Mouse (Mus musculus): ENCODE data around the gene Barhl1. TPM values are rescaled to one million over a fixed set of nuclear protein-coding genes. Genes with fewer than 3 reads are reported as not detected.

Gene Barhl1
- polyA plus RNA-seq, 1 experiment from 2014 or later = not detected

- Histone ChIP-seq H3K36me3 (ENCODE audit: inconsistent target) (no peaks in the 10 kb centered on the region), H3K79me2 (ENCODE audit: inconsistent target) (no peaks in the 10 kb centered on the region), H3K27ac (no peak overlapping the region), H3K4me3 (ENCODE audit: inconsistent target) (no peak overlapping the region)
- WGBS (ENCODE audit: missing documents) = 9% methylated on average over 11 of the region's 11 CpGs
Measured at GRCm38 (mm10) chr2:28917156-28917517, 669 bp upstream of the Barhl1 start.

GRCm38 (mm10) chr2:28915768-28916512 lies 528 bp downstream of the Barhl1 start:
- H3K79me2 ChIP-seq (ENCODE audit: inconsistent target) = no peaks in the 10 kb centered on the region

GRCm38 (mm10) chr2:28915104-28915738 lies 1.2 kb downstream of the Barhl1 start:
- Histone ChIP-seq H3K4me3 (ENCODE audit: inconsistent target) (no peak overlapping the region), H3K36me3 (ENCODE audit: inconsistent target) (no peaks in the 10 kb centered on the region), H3K27ac (no peak overlapping the region), H3K79me2 (ENCODE audit: inconsistent target) (no peaks in the 10 kb centered on the region)
- 14% methylated on average over 21 of the region's 22 CpGs for WGBS (ENCODE audit: missing documents)

More at GRCm38 (mm10) chr2:28915768-28916512, 528 bp downstream of the Barhl1 start:
- H3K27ac ChIP-seq = no peak overlapping the region
- WGBS (ENCODE audit: missing documents) = 3% methylated on average over 46 of the region's 50 CpGs
- H3K36me3 ChIP-seq (ENCODE audit: inconsistent target) = no peaks in the 10 kb centered on the region
- H3K4me3 ChIP-seq (ENCODE audit: inconsistent target) = no peak overlapping the region

GRCm38 (mm10) chr2:28914121-28914520 lies 2.3 kb downstream of the Barhl1 start:
- H3K79me2 ChIP-seq (ENCODE audit: inconsistent target) = no peaks in the 10 kb centered on the region
- no peak overlapping the region for H3K4me3 ChIP-seq (ENCODE audit: inconsistent target)
- WGBS (ENCODE audit: missing documents) = 25% methylated on average over 2 of the region's 2 CpGs
- no peak overlapping the region for H3K27ac ChIP-seq
- H3K36me3 ChIP-seq (ENCODE audit: inconsistent target) = no peaks in the 10 kb centered on the region

GRCm38 (mm10) chr2:28912961-28913360 lies 3.5 kb downstream of the Barhl1 start:
- Histone ChIP-seq H3K79me2 (ENCODE audit: inconsistent target) (no peaks in the 10 kb centered on the region), H3K4me3 (ENCODE audit: inconsistent target) (no peak overlapping the region), H3K36me3 (ENCODE audit: inconsistent target) (no peaks in the 10 kb centered on the region), H3K27ac (no peak overlapping the region)
- 25% methylated on average over 4 of the region's 4 CpGs for WGBS (ENCODE audit: missing documents)

- no peak overlapping the region for H3K4me3 ChIP-seq (ENCODE audit: inconsistent target)
- WGBS (ENCODE audit: missing documents) = 15% methylated on average over 32 of the region's 33 CpGs
Measured at GRCm38 (mm10) chr2:28912039-28912700, 4.3 kb downstream of the Barhl1 start.

GRCm38 (mm10) chr2:28911331-28912038 lies 5.0 kb downstream of the Barhl1 start:
- Histone ChIP-seq H3K79me2 (ENCODE audit: inconsistent target) (no peaks in the 10 kb centered on the region), H3K4me3 (ENCODE audit: inconsistent target) (no peak overlapping the region)
- WGBS (ENCODE audit: missing documents) = 10% methylated on average over 44 of the region's 44 CpGs

More at GRCm38 (mm10) chr2:28912039-28912700, 4.3 kb downstream of the Barhl1 start:
- H3K27ac ChIP-seq = no peak overlapping the region
- no peaks in the 10 kb centered on the region for H3K79me2 ChIP-seq (ENCODE audit: inconsistent target)
- no peaks in the 10 kb centered on the region for H3K36me3 ChIP-seq (ENCODE audit: inconsistent target)

GRCm38 (mm10) chr2:28910877-28911276 lies 5.6 kb downstream of the Barhl1 start:
- Histone ChIP-seq H3K4me3 (ENCODE audit: inconsistent target) (no peak overlapping the region), H3K79me2 (ENCODE audit: inconsistent target) (no peaks in the 10 kb centered on the region), H3K27ac (no peak overlapping the region), H3K36me3 (ENCODE audit: inconsistent target) (no peaks in the 10 kb centered on the region)
- WGBS (ENCODE audit: missing documents) = 26% methylated on average over 3 of the region's 3 CpGs

More at GRCm38 (mm10) chr2:28911331-28912038, 5.0 kb downstream of the Barhl1 start:
- Histone ChIP-seq H3K36me3 (ENCODE audit: inconsistent target) (no peaks in the 10 kb centered on the region), H3K27ac (no peak overlapping the region)

GRCm38 (mm10) chr2:28909818-28910710 lies 6.4 kb downstream of the Barhl1 start:
- Histone ChIP-seq H3K4me3 (ENCODE audit: inconsistent target) (no peak overlapping the region), H3K27ac (no peak overlapping the region), H3K36me3 (ENCODE audit: inconsistent target) (0 out of 2 replicates have a peak, but pooled peaks cover 3% of the 10 kb centered on the region), H3K79me2 (ENCODE audit: inconsistent target) (no peaks in the 10 kb centered on the region)
- 21% methylated on average over 25 of the region's 25 CpGs for WGBS (ENCODE audit: missing documents)

- Histone ChIP-seq H3K36me3 (ENCODE audit: inconsistent target) (0 out of 2 replicates have a peak, but pooled peaks cover 7% of the 10 kb centered on the region), H3K4me3 (ENCODE audit: inconsistent target) (no peak overlapping the region), H3K27ac (no peak overlapping the region), H3K79me2 (ENCODE audit: inconsistent target) (no peaks in the 10 kb centered on the region)
- 9% methylated on average over 31 of the region's 41 CpGs for WGBS (ENCODE audit: missing documents)
Measured at GRCm38 (mm10) chr2:28909186-28909817, 7.2 kb downstream of the Barhl1 start.

- Histone ChIP-seq H3K79me2 (ENCODE audit: inconsistent target) (no peaks in the 10 kb centered on the region), H3K27ac (no peak overlapping the region), H3K36me3 (ENCODE audit: inconsistent target) (0 out of 2 replicates have a peak, but pooled peaks cover 7% of the 10 kb centered on the region), H3K4me3 (ENCODE audit: inconsistent target) (no peak overlapping the region)
- WGBS (ENCODE audit: missing documents) = 7% methylated on average over 39 of the region's 39 CpGs
Measured at GRCm38 (mm10) chr2:28908389-28909153, 7.9 kb downstream of the Barhl1 start.

- 0 out of 2 replicates have a peak, but pooled peaks cover 7% of the 10 kb centered on the region for H3K36me3 ChIP-seq (ENCODE audit: inconsistent target)
- WGBS (ENCODE audit: missing documents) = 44% methylated on average over 9 of the region's 10 CpGs
Measured at GRCm38 (mm10) chr2:28907691-28908388, 8.6 kb downstream of the Barhl1 start.

More at GRCm38 (mm10) chr2:28907691-28908388, 8.6 kb downstream of the Barhl1 start:
- no peak overlapping the region for H3K4me3 ChIP-seq (ENCODE audit: inconsistent target)
- H3K27ac ChIP-seq = no peak overlapping the region
- no peaks in the 10 kb centered on the region for H3K79me2 ChIP-seq (ENCODE audit: inconsistent target)
